Mouse (Mus musculus): ENCODE results near the gene Il12rb1. TPM values are rescaled to one million over a fixed set of nuclear protein-coding genes. Genes with fewer than 3 reads are reported as not detected.

The Il12rb1 gene
- polyA plus RNA-seq, 1 experiment, result 1.1 TPM

GRCm38 (mm10) chr8:70851837-70852236, 43.6 kb downstream of the Il12rb1 start:
- H3K4me3 ChIP-seq (ENCODE audit: insufficient read depth, low read length), result no peak overlapping the region
- TF ChIP-seq POLR2A (IDR thresholded peaks at IDR 0.05; ENCODE audit: extremely low read depth, insufficient read depth, low read length) (no peak), CTCF (IDR thresholded peaks at IDR 0.05; ENCODE audit: extremely low read depth, insufficient read depth, low read length) (no peak)
- H3K4me1 ChIP-seq (ENCODE audit: control insufficient read depth, insufficient read depth, low read length), result no peaks in the 10 kb centered on the region; the same call in 1 of the 2 replicates
- no peak overlapping the region for H3K27ac ChIP-seq (ENCODE audit: insufficient read depth, low read length)

- no peak overlapping the region for H3K4me3 ChIP-seq (ENCODE audit: insufficient read depth, low read length)
- H3K4me1 ChIP-seq (ENCODE audit: control insufficient read depth, insufficient read depth, low read length), result peaks cover 2% of the 10 kb centered on the region; the same call in 1 of the 2 replicates
- TF ChIP-seq POLR2A (IDR thresholded peaks at IDR 0.05; ENCODE audit: extremely low read depth, insufficient read depth, low read length), result no peak
- no peak for TF ChIP-seq CTCF (IDR thresholded peaks at IDR 0.05; ENCODE audit: extremely low read depth, insufficient read depth, low read length)
- H3K27ac ChIP-seq (ENCODE audit: insufficient read depth, low read length), result no peak overlapping the region
Observed at GRCm38 (mm10) chr8:70852595-70853231, 44.5 kb downstream of the Il12rb1 start.

- TF ChIP-seq CTCF (IDR thresholded peaks at IDR 0.05; ENCODE audit: extremely low read depth, insufficient read depth, low read length) (no peak), POLR2A (IDR thresholded peaks at IDR 0.05; ENCODE audit: extremely low read depth, insufficient read depth, low read length) (no peak)
- peaks cover 2% of the 10 kb centered on the region; the same call in 1 of the 2 replicates for H3K4me1 ChIP-seq (ENCODE audit: control insufficient read depth, insufficient read depth, low read length)
- no peak overlapping the region for H3K27ac ChIP-seq (ENCODE audit: insufficient read depth, low read length)
- H3K4me3 ChIP-seq (ENCODE audit: insufficient read depth, low read length), result no peak overlapping the region
Observed at GRCm38 (mm10) chr8:70853863-70854262, 45.6 kb downstream of the Il12rb1 start.

- peaks cover 2% of the 10 kb centered on the region; the same call in 1 of the 2 replicates for H3K4me1 ChIP-seq (ENCODE audit: control insufficient read depth, insufficient read depth, low read length)
- H3K4me3 ChIP-seq (ENCODE audit: insufficient read depth, low read length), result peak overlapping the region; percentile 58
- TF ChIP-seq POLR2A (IDR thresholded peaks at IDR 0.05; ENCODE audit: extremely low read depth, insufficient read depth, low read length) (no peak), CTCF (IDR thresholded peaks at IDR 0.05; ENCODE audit: extremely low read depth, insufficient read depth, low read length) (no peak)
- H3K27ac ChIP-seq (ENCODE audit: insufficient read depth, low read length), result no peak overlapping the region
Observed at GRCm38 (mm10) chr8:70856028-70856427, 47.8 kb downstream of the Il12rb1 start.

- Histone ChIP-seq H3K4me3 (ENCODE audit: insufficient read depth, low read length) (peak overlapping the region; percentile 58), H3K4me1 (ENCODE audit: control insufficient read depth, insufficient read depth, low read length) (peaks cover 2% of the 10 kb centered on the region; the same call in 1 of the 2 replicates), H3K27ac (ENCODE audit: insufficient read depth, low read length) (no peak overlapping the region)
- no peak for TF ChIP-seq CTCF (IDR thresholded peaks at IDR 0.05; ENCODE audit: extremely low read depth, insufficient read depth, low read length)
- TF ChIP-seq POLR2A (IDR thresholded peaks at IDR 0.05; ENCODE audit: extremely low read depth, insufficient read depth, low read length), result 0 out of 2 replicates have a peak, but pooled peaks have one; percentile 29
Observed at GRCm38 (mm10) chr8:70856541-70857197, 48.4 kb downstream of the Il12rb1 start.

- no peak for TF ChIP-seq CTCF (IDR thresholded peaks at IDR 0.05; ENCODE audit: extremely low read depth, insufficient read depth, low read length)
- TF ChIP-seq POLR2A (IDR thresholded peaks at IDR 0.05; ENCODE audit: extremely low read depth, insufficient read depth, low read length), result no peak
- H3K4me1 ChIP-seq (ENCODE audit: control insufficient read depth, insufficient read depth, low read length), result peaks cover 2% of the 10 kb centered on the region; the same call in 1 of the 2 replicates
- no peak overlapping the region; the same call in 1 of the 2 replicates for H3K4me3 ChIP-seq (ENCODE audit: insufficient read depth, low read length)
- H3K27ac ChIP-seq (ENCODE audit: insufficient read depth, low read length), result no peak overlapping the region
Observed at GRCm38 (mm10) chr8:70857516-70857915, 49.3 kb downstream of the Il12rb1 start.

- Histone ChIP-seq H3K4me3 (ENCODE audit: insufficient read depth, low read length) (peak within 1 kb of the TSS; percentile 31), H3K27ac (ENCODE audit: insufficient read depth, low read length) (no peak within 1 kb of the TSS; the same call in 1 of the 2 replicates), H3K4me1 (ENCODE audit: control insufficient read depth, insufficient read depth, low read length) (no peaks in the 10 kb centered on the region; the same call in 1 of the 2 replicates)
- no peak for TF ChIP-seq CTCF (IDR thresholded peaks at IDR 0.05; ENCODE audit: extremely low read depth, insufficient read depth, low read length)
- TF ChIP-seq POLR2A (IDR thresholded peaks at IDR 0.05; ENCODE audit: extremely low read depth, insufficient read depth, low read length), result no peak
Observed at GRCm38 (mm10) chr8:70862824-70863641, 54.8 kb downstream of the Il12rb1 start, which contains the start of gene Kcnn1. Kcnn1 (minus strand) TSS chr8:70863258.

GRCm38 (mm10) chr8:70863956-70864711, 55.9 kb downstream of the Il12rb1 start:
- TF ChIP-seq POLR2A (IDR thresholded peaks at IDR 0.05; ENCODE audit: extremely low read depth, insufficient read depth, low read length) (no peak), CTCF (IDR thresholded peaks at IDR 0.05; ENCODE audit: extremely low read depth, insufficient read depth, low read length) (no peak)
- Histone ChIP-seq H3K4me3 (ENCODE audit: insufficient read depth, low read length) (no peak overlapping the region; the same call in 1 of the 2 replicates), H3K27ac (ENCODE audit: insufficient read depth, low read length) (no peak overlapping the region), H3K4me1 (ENCODE audit: control insufficient read depth, insufficient read depth, low read length) (no peaks in the 10 kb centered on the region; the same call in 1 of the 2 replicates)

All from cortical plate, adult 2 months (tissue).